Mouse (Mus musculus): ENCODE measurements around the gene Lcat. TPM values are rescaled to one million over a fixed set of nuclear protein-coding genes. Genes with fewer than 3 reads are reported as not detected.
"Not testable (repeated sequence)": the region's sequence is repeated elsewhere in the genome, so short reads cannot be mapped to it uniquely, and the experiment has no call there.

The Lcat gene
- total and polyA plus RNA-seq, 3 experiments = 1.1 to 2.5 TPM; not detected in 1

DNA sequence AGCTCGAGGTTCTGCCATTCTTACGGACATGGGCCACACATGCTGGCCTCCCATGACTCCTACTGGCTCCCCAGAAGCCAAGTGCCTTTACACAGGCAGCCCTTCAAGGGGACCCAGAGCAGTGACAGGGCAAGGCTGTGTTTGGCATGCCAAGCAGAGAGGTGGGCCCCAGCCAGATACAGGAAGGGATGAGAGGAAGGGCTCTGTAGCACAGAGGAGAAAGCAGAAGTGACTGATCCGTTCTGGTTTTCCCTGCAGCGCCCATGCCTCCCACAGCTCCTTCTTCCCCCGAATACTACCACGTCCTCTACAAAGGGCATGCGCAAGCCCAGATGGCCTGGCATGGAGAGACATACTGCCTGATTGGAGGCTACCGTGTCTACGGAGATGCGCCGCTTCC, 40.2 kb upstream of the Lcat start:
- H3K27me3 ChIP-seq (ENCODE audit: control insufficient read depth in 1 of 2, insufficient read depth in 2 of 2, low read length in 2 of 2); H3K79me2 ChIP-seq (ENCODE audit: control insufficient read depth, insufficient read depth, low read length, poor library complexity); H3K36me3 ChIP-seq (ENCODE audit: control insufficient read depth in 1 of 2, insufficient read depth in 2 of 2, low read length in 2 of 2); H3K9me3 ChIP-seq (replicated peaks; ENCODE audit: insufficient read depth, low read length): not testable (repeated sequence)
- peak; percentile 78 for DNase-seq (ENCODE audit: low read depth, low spot score)
- Histone ChIP-seq H3K27ac (ENCODE audit: control insufficient read depth, low read depth, low read length) (peak overlapping the region; percentile 27), H3K9ac (ENCODE audit: control insufficient read depth, low read depth, low read length, poor library complexity, severe bottlenecking) (peak overlapping the region; percentile 59), H3K4me1 (ENCODE audit: control insufficient read depth in 1 of 2, insufficient read depth in 2 of 2, low read length in 2 of 2) (peaks cover 3 to 10% of the 10 kb centered on the region in 2 experiments; a peak in 3 of 4 replicates), H3K4me3 (ENCODE audit: control insufficient read depth in 1 of 2, insufficient read depth in 1 of 2, low read depth in 2 of 2, low read length in 2 of 2) (peak overlapping the region; percentile 18 to 30)
- TF ChIP-seq NRF1 (IDR thresholded peaks at IDR 0.05; ENCODE audit: insufficient read depth, low read depth, low read length, poor library complexity, severe bottlenecking) (peak; percentile 62), POLR2A (IDR thresholded peaks at IDR 0.05; ENCODE audit: control insufficient read depth in 1 of 2, insufficient read depth in 1 of 2, low read depth in 1 of 2, low read length in 2 of 2, poor library complexity in 1 of 2) (0 out of 4 replicates have a peak, but pooled peaks of 1 of the 2 experiments have one; percentile 30)

DNA sequence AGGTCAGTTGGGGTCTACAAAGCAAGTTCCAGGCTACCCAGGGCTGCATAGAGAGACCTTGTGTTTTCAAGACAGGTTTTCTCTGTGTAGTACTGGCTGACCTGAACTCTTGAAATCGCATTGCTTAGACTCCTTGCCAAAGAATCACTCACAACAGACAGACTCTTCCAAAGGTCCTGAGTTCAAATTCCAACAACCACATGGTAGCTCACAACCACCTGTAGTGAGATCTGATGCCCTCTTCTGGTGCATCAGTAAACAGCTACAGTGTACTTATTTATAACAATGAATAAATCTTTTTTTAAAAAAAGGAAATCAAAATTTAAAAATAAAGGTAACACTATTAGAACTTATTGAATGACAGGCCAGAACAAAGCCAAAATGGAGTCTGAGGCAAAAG, 38.0 kb upstream of the Lcat start:
- peaks cover 0 to 5% of the 10 kb centered on the region in 2 experiments; a peak in 2 of 4 replicates for H3K36me3 ChIP-seq (ENCODE audit: control insufficient read depth in 1 of 2, insufficient read depth in 2 of 2, low read length in 2 of 2)
- peaks cover 3 to 10% of the 10 kb centered on the region in 2 experiments; a peak in 3 of 4 replicates for H3K4me1 ChIP-seq (ENCODE audit: control insufficient read depth in 1 of 2, insufficient read depth in 2 of 2, low read length in 2 of 2)

DNA sequence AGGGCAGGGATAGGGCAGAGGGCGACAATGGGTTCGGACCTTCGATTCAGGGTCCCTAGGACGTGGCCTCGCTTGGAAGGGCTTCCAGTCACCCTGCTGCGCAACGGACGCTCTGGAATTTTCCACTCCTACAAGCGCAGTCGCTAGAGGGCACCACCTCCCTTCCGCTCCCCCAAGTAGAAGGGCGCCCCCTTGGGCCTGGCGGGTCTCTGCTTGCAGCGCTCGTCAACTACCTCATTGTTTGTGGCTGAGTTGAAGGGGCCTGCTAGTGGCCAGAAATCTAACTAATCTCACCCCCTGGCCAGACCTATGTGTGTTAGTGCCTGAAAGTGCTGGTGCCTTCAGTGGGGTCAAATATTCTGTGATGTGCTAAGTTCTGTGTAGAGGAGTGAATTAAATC, 36.1 kb upstream of the Lcat start, which contains the start of gene Dpep3:
Gene Dpep3, minus strand, starts transcription at position 105 of the 400 bp plus-strand sequence.
- no peaks in the 10 kb centered on the region for H3K9me3 ChIP-seq (replicated peaks; ENCODE audit: insufficient read depth, low read length)
- no peak within 1 kb of the TSS for H3K27ac ChIP-seq (ENCODE audit: control insufficient read depth, low read depth, low read length)
- TF ChIP-seq CTCF (IDR thresholded peaks at IDR 0.05 in 2 of 3, conservative IDR thresholded peaks at IDR 0.05 in 1 of 3; ENCODE audit: control insufficient read depth in 1 of 3, insufficient read depth in 1 of 3, low read depth in 2 of 3, low read length in 3 of 3, poor library complexity in 1 of 3, severe bottlenecking in 1 of 3) = peak in 2 of 3 experiments; percentile 41 to 52; a peak in 4 of 6 replicates
- TF ChIP-seq POLR2AphosphoS2 (IDR thresholded peaks at IDR 0.05; ENCODE audit: low read length) = no peak
- H3K4me3 ChIP-seq (ENCODE audit: control insufficient read depth in 1 of 2, insufficient read depth in 1 of 2, low read depth in 2 of 2, low read length in 2 of 2) = no peak within 1 kb of the TSS
- DNase-seq (ENCODE audit: low read depth, low spot score) = no peak
- no peaks in the 10 kb centered on the region for H3K79me2 ChIP-seq (ENCODE audit: control insufficient read depth, insufficient read depth, low read length, poor library complexity)
- H3K4me1 ChIP-seq (ENCODE audit: control insufficient read depth in 1 of 2, insufficient read depth in 2 of 2, low read length in 2 of 2) = peaks cover 3 to 10% of the 10 kb centered on the region in 2 experiments; a peak in 3 of 4 replicates
- H3K27me3 ChIP-seq (ENCODE audit: control insufficient read depth in 1 of 2, insufficient read depth in 2 of 2, low read length in 2 of 2) = no peaks in the 10 kb centered on the region
- peaks cover 0 to 5% of the 10 kb centered on the region in 2 experiments; a peak in 2 of 4 replicates for H3K36me3 ChIP-seq (ENCODE audit: control insufficient read depth in 1 of 2, insufficient read depth in 2 of 2, low read length in 2 of 2)
- no peak within 1 kb of the TSS for H3K9ac ChIP-seq (ENCODE audit: control insufficient read depth, low read depth, low read length, poor library complexity, severe bottlenecking)

More for the DNA sequence above, 38.0 kb upstream of the Lcat start:
- H3K27me3 ChIP-seq (ENCODE audit: control insufficient read depth in 1 of 2, insufficient read depth in 2 of 2, low read length in 2 of 2) = no peaks in the 10 kb centered on the region
- H3K4me3 ChIP-seq (ENCODE audit: control insufficient read depth in 1 of 2, insufficient read depth in 1 of 2, low read depth in 2 of 2, low read length in 2 of 2) = no peak overlapping the region
- H3K79me2 ChIP-seq (ENCODE audit: control insufficient read depth, insufficient read depth, low read length, poor library complexity) = no peaks in the 10 kb centered on the region
- TF ChIP-seq TAL1 (IDR thresholded peaks at IDR 0.05; ENCODE audit: low read length) = no peak
- no peak for TF ChIP-seq UBTF (IDR thresholded peaks at IDR 0.05; ENCODE audit: borderline replicate concordance, insufficient read depth, low read depth, low read length)
- peak; percentile 11; the same call in 1 of the 2 replicates for TF ChIP-seq ZC3H11A (IDR thresholded peaks at IDR 0.05; ENCODE audit: low read depth, low read length)
- peak; percentile 18; the same call in 1 of the 2 replicates for TF ChIP-seq RAD21 (IDR thresholded peaks at IDR 0.05; ENCODE audit: low read depth, low read length)
- TF ChIP-seq CTCF (IDR thresholded peaks at IDR 0.05 in 2 of 3, conservative IDR thresholded peaks at IDR 0.05 in 1 of 3; ENCODE audit: control insufficient read depth in 1 of 3, insufficient read depth in 1 of 3, low read depth in 2 of 3, low read length in 3 of 3, poor library complexity in 1 of 3, severe bottlenecking in 1 of 3) = peak in 1 of 3 experiments; percentile 35; a peak in 2 of 6 replicates
- TF ChIP-seq SMC3 (IDR thresholded peaks at IDR 0.05; ENCODE audit: low read depth, low read length) = peak; percentile 35
- 0 out of 2 replicates have a peak, but pooled peaks have one; percentile 28 for TF ChIP-seq MYC (IDR thresholded peaks at IDR 0.05; ENCODE audit: low read depth, low read length)
- TF ChIP-seq NELFE (IDR thresholded peaks at IDR 0.05; ENCODE audit: low read depth, low read length) = no peak
- TF ChIP-seq USF1 (IDR thresholded peaks at IDR 0.05; ENCODE audit: low read depth, low read length) = no peak
- no peak for DNase-seq (ENCODE audit: low read depth, low spot score)
- H3K27ac ChIP-seq (ENCODE audit: control insufficient read depth, low read depth, low read length) = no peak overlapping the region
- H3K9me3 ChIP-seq (replicated peaks; ENCODE audit: insufficient read depth, low read length) = no peaks in the 10 kb centered on the region
- H3K9ac ChIP-seq (ENCODE audit: control insufficient read depth, low read depth, low read length, poor library complexity, severe bottlenecking) = no peak overlapping the region
